Mouse (Mus musculus) left cerebral cortex, adult 11 months (tissue): ENCODE data around the gene Kctd6.
"Not testable (repeated sequence)": the region's sequence is repeated elsewhere in the genome, so short reads cannot be mapped to it uniquely, and the experiment has no call there.

ENCODE experiments used
- DNase-seq: peaks from one replicate; pipeline ENCODE4 v3.0.0; 2022; ENCODE audit warnings: low spot score

The Kctd6 gene

GRCm38 (mm10) chr14:8250141-8250871, 36.4 kb downstream of the Kctd6 start:
- DNase-seq: no peak

GRCm38 (mm10) chr14:8251330-8251885, 37.5 kb downstream of the Kctd6 start:
- DNase-seq: no peak

GRCm38 (mm10) chr14:8255076-8255729, 41.3 kb downstream of the Kctd6 start:
- DNase-seq: peak; percentile 43

- DNase-seq: no peak
Observed at GRCm38 (mm10) chr14:8256072-8256471, 42.1 kb downstream of the Kctd6 start.

GRCm38 (mm10) chr14:8256881-8257280, 42.9 kb downstream of the Kctd6 start:
- no peak for DNase-seq

- DNase-seq: no peak
Observed at GRCm38 (mm10) chr14:8257521-8258334, 43.8 kb downstream of the Kctd6 start.

GRCm38 (mm10) chr14:8258335-8258627, 44.3 kb downstream of the Kctd6 start:
- DNase-seq: no peak

GRCm38 (mm10) chr14:8258752-8259151, 44.8 kb downstream of the Kctd6 start:
- DNase-seq: no peak

- no peak for DNase-seq
Observed at GRCm38 (mm10) chr14:8259166-8259565, 45.2 kb downstream of the Kctd6 start, which contains the start of gene Acox2. TSS of gene Acox2 (minus strand) at chr14:8259353.

- no peak for DNase-seq
Observed at GRCm38 (mm10) chr14:8260214-8260613, 46.3 kb downstream of the Kctd6 start.

GRCm38 (mm10) chr14:8262242-8262641, 48.3 kb downstream of the Kctd6 start:
- DNase-seq: no peak

GRCm38 (mm10) chr14:8264378-8264777, 50.4 kb downstream of the Kctd6 start:
- DNase-seq: no peak

GRCm38 (mm10) chr14:8271281-8271680, 57.3 kb downstream of the Kctd6 start:
- not testable (repeated sequence) for DNase-seq
